Mouse (Mus musculus): ENCODE measurements at regions not wholly inside any gene's neighbourhood (a gene's known extent, or its start where the extent isn't known, plus 50 kb on each side); places are given as distances from the start of the nearest gene placed in this dataset.

GRCm38 (mm10) chr14:25225214-25225613 lies 233.8 kb upstream of the Zmiz1 start:
- no peak for DNase-seq (ENCODE audit: low spot score in 2 of 2)

DNA sequence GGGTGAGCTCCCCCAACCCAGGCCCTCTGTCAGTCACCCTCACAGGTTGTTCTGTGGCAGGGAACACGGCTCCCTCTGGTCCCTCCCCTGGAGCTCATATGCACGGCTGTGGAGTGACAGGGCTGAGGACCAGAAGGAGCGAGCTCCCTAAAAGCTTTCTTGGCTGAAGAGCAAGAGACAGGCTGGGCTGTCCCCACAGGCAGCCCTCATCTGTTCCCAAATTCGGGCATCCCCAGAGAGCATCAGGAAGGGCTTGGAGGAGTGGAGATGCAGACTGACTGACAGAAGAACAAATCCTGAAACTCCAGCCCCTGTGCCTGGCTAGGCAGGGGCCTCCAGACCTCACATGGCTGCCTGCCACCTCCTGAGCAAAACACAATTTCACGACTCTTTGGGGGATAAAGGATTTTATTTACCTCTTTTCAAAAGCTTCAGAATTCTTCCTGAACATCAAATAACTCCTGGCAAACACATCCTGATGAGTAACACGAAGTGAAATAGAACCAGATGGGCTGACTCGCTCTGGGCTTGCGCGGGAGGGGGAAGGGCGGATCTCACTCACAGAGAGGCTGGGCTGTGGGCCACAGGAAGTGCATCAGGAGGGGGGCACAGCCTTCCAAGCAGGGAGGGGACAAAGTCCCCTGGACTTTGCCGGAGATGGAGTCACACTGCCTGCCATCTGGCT lies 232.7 kb upstream of the Zmiz1 start:
- peak; percentile 67 to 90 for DNase-seq (ENCODE audit: low spot score in 2 of 2)

DNA sequence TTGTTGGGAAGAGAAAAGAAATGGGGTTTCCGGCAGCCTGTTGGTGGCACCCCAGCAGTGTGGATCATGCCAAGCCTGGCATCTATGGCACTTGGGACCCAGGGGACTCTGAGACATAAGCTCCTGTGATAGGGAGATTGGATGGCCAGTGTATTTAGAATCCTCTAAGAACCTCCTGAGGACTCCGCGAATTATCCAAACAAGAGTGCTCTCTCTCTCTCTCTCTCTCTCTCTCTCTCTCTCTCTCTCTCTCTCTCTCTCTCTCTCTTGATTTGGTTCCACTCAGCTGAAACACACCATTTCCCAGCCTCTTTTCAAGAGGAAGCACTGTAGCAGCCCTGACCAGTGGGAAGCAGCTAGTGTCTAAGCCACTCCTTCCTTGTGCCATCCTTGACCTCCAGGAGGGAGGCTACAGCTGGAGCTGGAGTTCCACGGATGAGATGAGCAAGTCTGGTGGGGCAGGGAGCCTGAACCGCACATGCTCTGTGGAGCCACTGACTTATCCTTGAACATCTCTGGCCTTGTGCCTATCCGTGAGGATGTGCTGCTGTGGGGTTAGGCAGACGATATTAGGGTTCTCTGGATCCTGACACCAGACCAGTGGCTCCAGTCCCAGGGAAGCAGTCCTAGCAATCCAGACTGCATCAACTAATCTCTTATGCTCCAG lies 232.0 kb upstream of the Zmiz1 start:
- no peak for DNase-seq (ENCODE audit: low spot score in 2 of 2)

DNA sequence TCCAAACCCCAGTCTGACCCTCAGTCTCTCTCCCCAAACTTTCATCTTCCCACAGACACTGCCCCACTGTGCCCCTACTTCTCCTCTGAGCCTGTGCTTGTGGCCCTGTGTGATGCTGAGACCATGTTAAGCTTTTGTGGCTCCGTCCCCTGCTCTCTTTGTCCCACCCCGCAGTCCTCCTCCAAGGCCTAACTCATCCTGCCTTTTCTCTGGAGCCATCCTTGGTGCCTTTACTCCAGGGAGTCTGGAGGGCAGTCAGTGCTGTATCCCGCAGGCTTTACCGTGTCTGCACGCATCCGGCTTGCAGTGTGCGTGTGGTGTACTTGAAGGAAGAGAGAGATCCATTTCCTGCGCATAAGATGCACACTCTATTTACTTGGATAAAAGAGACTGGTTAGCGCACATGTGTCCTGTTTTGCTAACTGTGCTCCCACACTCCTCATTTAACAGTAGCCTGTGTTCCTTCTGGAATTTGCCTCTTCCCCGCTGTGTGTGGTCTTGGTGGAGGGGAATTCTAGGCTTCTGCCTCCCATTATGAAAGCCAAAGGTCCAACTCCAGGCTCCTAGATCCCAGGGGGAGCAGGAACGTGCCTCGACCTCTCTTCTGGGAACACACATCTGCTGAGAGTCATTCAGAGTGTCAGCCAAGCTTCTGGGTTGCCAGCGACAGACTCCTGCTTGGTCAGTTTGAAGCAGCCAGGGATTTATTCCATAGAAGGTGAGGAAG lies 230.5 kb upstream of the Zmiz1 start:
- DNase-seq (ENCODE audit: low spot score in 2 of 2): no peak

DNA sequence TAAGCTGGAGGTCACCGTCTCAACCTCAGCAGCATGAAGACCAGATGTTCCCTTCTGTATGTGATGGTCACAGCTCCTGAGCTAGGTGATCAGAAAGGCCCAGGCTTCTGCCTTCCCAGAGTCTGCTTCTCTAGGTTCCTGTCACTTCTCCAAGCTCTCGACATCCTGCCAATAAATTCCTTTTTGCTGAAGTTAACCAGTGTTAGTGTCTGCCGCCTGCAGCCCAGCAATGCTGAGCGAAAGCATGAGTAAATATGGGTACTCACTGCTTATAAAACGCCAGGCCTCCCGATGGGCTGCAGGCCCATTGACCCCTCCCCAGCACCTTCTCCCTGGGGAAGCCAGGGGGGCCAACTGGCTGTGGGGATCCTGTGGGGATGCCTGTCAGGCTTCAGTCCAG lies 229.4 kb upstream of the Zmiz1 start:
- DNase-seq (ENCODE audit: low spot score in 2 of 2): no peak

- DNase-seq (ENCODE audit: low spot score in 2 of 2): no peak
Observed at GRCm38 (mm10) chr14:25231881-25232280, 227.1 kb upstream of the Zmiz1 start.

DNA sequence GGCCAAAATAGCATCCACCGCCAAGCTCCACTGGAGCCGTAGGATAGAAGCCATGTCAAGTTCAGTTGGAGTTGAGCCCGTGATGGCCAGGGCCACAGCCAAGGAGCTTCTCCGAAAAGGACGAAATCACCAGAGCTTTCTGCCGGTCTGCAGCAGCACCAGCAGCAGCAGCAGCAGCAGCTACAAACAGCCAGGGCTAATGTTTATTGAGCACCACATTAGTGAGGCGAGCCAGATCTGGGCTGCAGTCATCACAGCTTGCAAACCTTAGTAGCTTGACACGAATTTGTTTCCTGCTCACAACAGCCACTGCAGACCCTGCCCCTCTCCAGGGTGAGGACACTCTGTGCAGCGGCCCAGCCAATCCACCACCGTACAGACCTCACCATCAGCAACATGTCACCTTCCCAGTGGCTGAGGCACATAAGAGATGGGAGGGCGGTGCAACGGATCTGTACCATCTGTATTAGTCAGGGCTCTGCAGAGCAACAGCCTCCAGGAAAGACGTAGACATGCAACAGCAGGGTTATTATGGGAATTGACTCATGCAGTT lies 222.5 kb upstream of the Zmiz1 start:
- DNase-seq (ENCODE audit: low spot score in 2 of 2): peak; percentile 54 to 62

DNA sequence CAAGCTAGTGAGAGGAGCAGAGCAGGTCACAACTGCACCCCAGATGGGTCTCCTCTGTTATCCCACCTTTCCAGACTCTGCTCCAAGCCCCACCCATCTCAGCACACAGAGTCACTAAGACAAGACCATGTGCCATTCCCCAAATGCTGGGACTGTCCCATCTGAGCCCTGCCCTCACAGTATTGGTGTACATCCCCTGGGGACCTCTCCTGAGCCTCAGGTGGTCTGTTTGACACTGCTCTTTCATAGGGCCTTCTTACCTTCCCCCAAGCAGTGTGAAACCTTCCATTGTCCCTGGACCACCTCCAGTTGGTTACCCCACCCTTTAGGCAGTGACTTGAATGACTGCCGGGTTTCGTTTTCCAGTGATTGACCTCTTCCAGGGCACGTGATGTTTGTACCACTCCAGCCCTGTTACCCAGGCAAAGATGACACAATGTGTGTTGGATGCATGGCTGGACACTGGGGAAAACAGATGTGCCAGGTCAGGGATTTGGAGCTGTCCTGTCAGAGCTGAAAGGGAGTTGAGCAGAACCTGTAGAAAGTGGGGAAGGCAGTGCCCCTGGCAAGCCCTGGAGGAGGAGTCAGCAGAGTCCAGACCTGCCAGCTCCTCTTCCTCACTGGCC lies 219.5 kb upstream of the Zmiz1 start:
- DNase-seq (ENCODE audit: low spot score in 2 of 2): no peak

DNA sequence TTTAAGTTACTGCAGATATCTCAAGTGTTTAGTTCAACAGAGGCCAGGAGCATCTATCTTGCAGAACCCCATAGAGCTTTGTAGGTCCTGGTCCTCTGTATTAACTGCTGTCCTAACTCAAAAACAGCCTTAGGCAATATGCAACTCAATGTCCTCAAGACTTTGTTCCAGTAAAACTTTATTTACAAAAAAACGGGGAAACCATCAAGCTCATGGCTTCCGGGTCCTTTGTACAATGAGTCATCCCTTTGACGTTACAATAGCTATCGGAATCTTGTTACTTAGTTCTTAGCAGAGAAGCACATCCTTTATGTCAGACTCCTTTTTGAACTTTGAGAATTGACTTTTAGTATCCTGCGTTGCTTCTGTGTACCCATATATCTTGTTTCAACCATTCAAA lies 216.2 kb upstream of the Zmiz1 start:
- no peak for DNase-seq (ENCODE audit: low spot score in 2 of 2)

DNA sequence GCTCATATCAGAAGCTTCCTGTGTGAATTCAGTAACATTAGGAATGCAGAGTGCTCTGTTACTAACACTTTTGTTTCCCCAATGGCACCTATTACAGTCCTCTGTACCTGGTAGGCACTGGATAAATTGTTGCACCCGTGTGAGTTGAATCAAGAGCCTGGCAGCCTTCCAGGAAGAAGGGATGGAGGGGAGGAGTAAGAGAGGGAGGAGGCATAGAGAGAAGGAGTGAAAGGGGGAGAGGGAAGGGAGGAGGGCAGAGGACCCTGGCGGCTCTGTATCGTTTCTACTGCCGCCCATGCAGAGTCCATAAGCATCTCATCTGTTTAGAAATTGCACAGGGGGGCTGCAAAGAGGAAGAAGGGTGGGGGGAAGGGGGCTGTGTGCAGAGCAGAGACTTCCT lies 215.7 kb upstream of the Zmiz1 start:
- no peak for DNase-seq (ENCODE audit: low spot score in 2 of 2)

GRCm38 (mm10) chr14:25243698-25244097 lies 215.3 kb upstream of the Zmiz1 start:
- no peak for DNase-seq (ENCODE audit: low spot score in 2 of 2)

DNA sequence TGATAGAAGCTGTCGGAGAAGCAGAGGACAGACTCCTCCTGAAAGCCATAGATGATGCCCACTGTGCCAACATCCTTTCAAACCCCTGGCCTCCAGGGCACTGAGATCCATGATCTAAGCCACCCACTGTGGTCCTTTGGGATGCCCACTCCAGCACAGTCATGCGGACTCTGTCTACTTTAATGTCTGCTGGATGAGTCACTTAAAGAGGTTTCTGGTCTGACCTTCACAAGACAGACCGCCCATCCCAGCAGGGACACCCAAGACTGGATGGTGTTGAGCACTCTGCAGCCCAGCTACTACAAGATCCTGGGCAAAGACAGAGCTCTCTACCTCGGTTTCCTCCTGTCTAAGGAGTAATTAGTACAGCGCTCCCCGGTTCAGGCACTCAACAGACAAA lies 214.1 kb upstream of the Zmiz1 start:
- no peak for DNase-seq (ENCODE audit: low spot score in 2 of 2)

GRCm38 (mm10) chr14:25245691-25246090 lies 213.3 kb upstream of the Zmiz1 start:
- DNase-seq (ENCODE audit: low spot score in 2 of 2): no peak

DNA sequence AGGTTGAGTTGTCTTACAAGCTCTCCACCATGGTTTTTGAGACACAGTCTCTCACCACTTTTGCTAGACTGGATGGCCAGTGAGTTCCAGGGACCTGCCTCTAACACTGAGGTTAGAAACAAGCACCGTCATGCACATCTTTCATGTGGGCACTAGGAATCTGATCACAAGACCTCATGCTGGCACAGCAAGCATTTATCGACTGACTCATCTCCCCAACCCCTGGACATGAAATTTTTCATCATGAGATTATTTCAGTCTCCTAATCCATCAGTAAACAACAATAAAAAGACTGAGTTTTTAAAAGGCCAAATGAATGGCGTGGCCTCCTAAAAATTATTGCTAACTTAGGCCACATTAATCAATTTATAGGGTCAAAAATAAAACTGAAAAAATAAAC lies 210.0 kb upstream of the Zmiz1 start:
- no peak for DNase-seq (ENCODE audit: low spot score in 2 of 2)

GRCm38 (mm10) chr14:25253016-25253850 lies 205.8 kb upstream of the Zmiz1 start:
- no peak for DNase-seq (ENCODE audit: low spot score in 2 of 2)

DNA sequence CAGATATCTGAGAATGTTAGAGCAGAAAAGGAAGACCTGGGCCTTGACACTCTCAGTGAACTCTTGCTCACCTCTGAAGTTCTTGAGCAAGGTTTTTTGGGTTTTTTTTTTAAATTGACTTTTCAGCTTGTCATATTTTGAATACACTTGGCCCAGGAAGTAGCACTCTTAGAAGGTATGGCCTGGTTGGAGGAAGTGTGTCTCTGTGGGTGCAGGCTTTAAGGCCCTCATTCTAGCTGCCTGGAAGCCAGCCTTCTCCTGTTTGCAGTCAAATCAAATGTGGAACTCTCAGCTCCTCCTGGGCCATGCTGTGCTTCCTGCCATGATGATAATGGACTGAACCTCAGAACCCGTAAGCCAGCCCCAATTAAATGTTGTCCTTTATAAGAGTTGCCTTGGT lies 195.9 kb upstream of the Zmiz1 start:
- DNase-seq (ENCODE audit: low spot score in 2 of 2): no peak

- DNase-seq (ENCODE audit: low spot score in 2 of 2): no peak
Observed at GRCm38 (mm10) chr14:25266846-25267245, 192.1 kb upstream of the Zmiz1 start.

DNA sequence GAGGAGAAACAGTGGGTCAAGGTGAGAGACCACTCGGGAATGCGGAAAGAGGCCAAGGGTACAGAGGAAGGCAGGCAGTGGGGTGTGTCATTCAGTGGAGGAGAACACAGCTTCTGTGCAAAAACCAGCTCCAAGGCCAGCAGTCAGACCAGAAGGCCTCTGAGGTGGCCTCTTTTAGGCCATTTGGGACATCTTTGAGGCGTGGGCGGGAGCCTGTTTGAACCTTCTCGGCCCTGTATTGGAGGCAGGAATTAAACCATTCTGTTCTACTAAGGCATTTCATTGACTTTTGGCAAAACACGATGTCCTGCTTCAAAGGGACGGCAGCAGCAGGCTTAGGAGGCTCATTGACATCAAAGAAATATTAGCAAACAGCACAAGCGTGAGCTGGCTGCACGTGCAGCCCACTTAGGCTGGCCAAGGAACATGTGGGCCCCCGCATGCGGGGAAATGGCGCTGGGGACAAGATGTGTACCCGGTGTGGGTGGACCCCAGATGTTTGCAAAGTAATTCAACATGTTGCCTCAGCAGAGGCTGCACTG lies 190.8 kb upstream of the Zmiz1 start:
- DNase-seq (ENCODE audit: low spot score in 2 of 2): no peak

GRCm38 (mm10) chr14:25270227-25270876 lies 188.6 kb upstream of the Zmiz1 start:
- no peak for DNase-seq (ENCODE audit: low spot score in 2 of 2)

- no peak for DNase-seq (ENCODE audit: low spot score in 2 of 2)
Observed at GRCm38 (mm10) chr14:25272366-25273156, 186.4 kb upstream of the Zmiz1 start.

Measured in left cerebral cortex, adult 9 months (tissue).